Mouse (Mus musculus) hematopoietic stem cell, adult 5-6 weeks (primary cell): ENCODE results near the gene Acvrl1. TPM values are rescaled to one million over a fixed set of nuclear protein-coding genes. Genes with fewer than 3 reads are reported as not detected.
A peak's percentile ranks its signal among the peaks of the same experiment; 100 is the strongest.

Experiments
- ATAC-seq, 2 experiments: fragments of 125-278 bp in 1 of 2; replicated peaks in 1 of 2; 2 replicates each; pipeline ENCODE4 v1.8.0; 2016 to 2017; ENCODE audit warnings: inconsistent platforms in 2 of 2, mild to moderate bottlenecking in 2 of 2, moderate number of reproducible peaks in 2 of 2, low read depth in 1 of 2, moderate TSS enrichment in 1 of 2; ENCODE audit not compliant: low FRiP score in 2 of 2, poor library complexity in 2 of 2, severe bottlenecking in 2 of 2, insufficient read depth in 1 of 2, low TSS enrichment in 1 of 2
- total RNA-seq: library from RNA; stranded (forward); fragments of 172-1452, 232-1000 nt; gene quantifications from 2 replicates; pipeline ENCODE4 v1.2.3, GENCODE M21; 2017

Gene Acvrl1
- total RNA-seq, 1 experiment from 2014 or later = 2.0 TPM

GRCm38 (mm10) chr15:101151409-101152261 lies 23.3 kb downstream of the Acvrl1 start:
- ATAC-seq = no peak

DNA sequence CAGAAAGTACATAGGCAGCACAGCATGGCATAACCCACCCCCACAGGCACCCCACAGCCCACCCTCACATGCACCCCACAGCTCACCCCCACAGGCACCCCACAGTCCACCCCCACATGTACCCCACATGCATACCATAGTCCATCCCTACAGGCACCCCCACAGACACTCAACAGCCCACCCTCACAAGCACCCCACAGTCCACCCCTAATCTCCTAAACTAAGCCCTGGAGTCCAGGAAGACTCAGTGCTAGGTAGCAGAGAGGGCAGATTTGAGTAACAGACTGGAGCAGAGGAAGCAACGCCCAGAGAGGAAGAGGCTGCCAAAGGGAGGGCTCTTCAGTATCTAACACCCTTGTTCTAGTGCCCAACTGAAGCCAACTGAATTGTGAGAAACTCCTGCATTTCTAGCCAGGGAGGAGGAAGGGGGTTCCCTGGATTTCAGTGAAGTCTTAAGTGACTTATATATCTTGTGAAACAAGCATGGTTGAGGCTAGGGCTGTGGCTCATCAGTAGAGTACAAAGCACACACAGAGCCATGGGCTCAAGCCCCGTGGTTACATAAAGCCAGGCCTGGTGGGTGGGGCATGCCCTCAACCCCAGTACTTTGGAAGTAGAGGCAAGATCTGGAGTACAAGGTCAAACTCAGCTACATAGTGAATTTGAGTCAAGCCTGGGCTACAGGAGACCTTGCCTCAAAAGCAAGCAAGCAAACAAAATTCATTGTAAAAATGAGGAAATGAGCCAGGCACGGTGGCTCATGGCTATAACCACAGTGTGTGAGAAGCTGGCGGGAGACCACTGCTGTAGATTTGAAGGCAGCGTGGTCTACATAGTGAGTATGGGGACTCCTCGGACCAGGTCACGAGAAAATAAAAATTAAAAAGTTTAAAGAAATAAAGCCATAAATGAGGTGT lies 26.6 kb downstream of the Acvrl1 start:
- peak; percentile 62 to 65 for ATAC-seq

- ATAC-seq = no peak
These were observed 31.8 kb downstream of the Acvrl1 start for GRCm38 (mm10) chr15:101160128-101160527.

DNA sequence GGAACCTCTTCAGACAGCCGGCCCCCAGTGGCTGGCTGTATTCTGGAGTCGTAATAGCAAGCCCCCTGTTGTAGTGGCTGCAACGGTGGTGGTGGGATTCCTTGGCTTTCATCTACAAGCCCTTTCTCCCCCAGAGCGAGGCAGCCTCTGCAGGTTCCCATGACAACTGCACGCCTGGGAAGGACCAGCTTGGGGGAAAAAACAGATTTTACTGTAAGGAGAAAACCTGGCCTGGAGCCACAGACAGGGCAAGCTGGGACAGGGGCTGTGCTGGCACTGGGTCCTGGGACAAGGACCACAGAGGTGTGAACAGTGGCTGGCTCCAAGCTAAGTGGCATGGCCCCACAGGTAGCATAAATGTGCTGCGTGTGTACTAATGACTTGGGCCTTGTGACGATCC lies 32.3 kb downstream of the Acvrl1 start:
- no peak for ATAC-seq

GRCm38 (mm10) chr15:101161534-101161933 lies 33.2 kb downstream of the Acvrl1 start:
- no peak for ATAC-seq

- no peak for ATAC-seq
These were observed 34.7 kb downstream of the Acvrl1 start for GRCm38 (mm10) chr15:101163056-101163458.

- no peak for ATAC-seq
These were observed 35.5 kb downstream of the Acvrl1 start for GRCm38 (mm10) chr15:101163854-101164253.

GRCm38 (mm10) chr15:101164291-101164690 lies 36.0 kb downstream of the Acvrl1 start:
- no peak for ATAC-seq

- no peak for ATAC-seq
These were observed 37.5 kb downstream of the Acvrl1 start for GRCm38 (mm10) chr15:101165658-101166437.

GRCm38 (mm10) chr15:101167553-101167952 lies 39.2 kb downstream of the Acvrl1 start:
- ATAC-seq = no peak

GRCm38 (mm10) chr15:101169910-101170309 lies 41.6 kb downstream of the Acvrl1 start:
- no peak for ATAC-seq

DNA sequence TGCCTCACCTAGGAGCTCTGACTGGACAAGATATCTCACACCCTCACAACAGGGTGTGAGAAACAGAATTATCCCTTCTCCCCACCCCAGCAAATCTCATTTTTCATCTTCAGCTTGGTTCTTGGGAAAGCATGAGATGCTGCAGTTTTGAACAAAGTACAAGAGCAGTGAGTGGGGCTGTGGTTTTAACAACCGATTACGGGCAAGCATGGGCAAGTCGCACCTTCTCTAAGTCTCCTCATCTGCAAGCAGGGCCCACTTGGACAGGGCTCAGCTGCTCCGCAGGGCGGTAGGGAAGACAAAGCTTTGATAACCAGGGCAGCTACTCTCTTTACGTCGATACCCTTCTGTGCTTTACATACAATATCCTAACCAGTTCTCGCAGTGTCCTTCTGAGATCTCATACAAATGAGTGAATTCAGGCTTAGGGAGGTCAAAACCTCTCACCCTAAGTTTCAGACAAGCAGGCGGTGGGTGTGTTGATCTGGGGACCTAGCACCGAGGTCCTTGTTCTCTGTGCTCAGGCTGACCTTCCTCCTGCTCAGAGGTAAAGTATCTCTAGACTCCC lies 42.2 kb downstream of the Acvrl1 start:
- no peak for ATAC-seq

DNA sequence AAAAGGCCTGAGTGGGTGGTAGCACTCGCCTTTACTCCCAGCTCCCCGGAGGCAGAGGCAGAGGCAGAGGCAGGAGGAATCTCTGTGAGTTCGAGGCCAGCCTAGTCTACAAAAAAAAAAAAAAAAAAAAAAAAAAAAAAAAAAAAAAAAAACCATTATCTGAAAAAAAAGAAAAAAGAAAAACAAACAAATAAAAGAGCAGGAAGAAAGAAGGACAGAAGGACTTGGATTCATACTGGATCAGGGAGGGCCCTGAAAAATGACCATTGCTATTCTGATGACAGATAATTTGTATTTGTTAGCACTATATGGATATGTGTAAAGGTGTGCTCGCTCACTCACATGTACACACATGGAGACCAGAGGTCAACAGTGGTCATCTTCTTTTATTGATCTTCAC lies 43.0 kb downstream of the Acvrl1 start:
- no peak for ATAC-seq

GRCm38 (mm10) chr15:101172016-101172415 lies 43.7 kb downstream of the Acvrl1 start:
- ATAC-seq = no peak

GRCm38 (mm10) chr15:101173421-101174211 lies 45.3 kb downstream of the Acvrl1 start, which contains the start of gene Acvr1b:
TSS of gene Acvr1b (plus strand) at chr15:101174067.
- peak; percentile 87 to 88 for ATAC-seq

DNA sequence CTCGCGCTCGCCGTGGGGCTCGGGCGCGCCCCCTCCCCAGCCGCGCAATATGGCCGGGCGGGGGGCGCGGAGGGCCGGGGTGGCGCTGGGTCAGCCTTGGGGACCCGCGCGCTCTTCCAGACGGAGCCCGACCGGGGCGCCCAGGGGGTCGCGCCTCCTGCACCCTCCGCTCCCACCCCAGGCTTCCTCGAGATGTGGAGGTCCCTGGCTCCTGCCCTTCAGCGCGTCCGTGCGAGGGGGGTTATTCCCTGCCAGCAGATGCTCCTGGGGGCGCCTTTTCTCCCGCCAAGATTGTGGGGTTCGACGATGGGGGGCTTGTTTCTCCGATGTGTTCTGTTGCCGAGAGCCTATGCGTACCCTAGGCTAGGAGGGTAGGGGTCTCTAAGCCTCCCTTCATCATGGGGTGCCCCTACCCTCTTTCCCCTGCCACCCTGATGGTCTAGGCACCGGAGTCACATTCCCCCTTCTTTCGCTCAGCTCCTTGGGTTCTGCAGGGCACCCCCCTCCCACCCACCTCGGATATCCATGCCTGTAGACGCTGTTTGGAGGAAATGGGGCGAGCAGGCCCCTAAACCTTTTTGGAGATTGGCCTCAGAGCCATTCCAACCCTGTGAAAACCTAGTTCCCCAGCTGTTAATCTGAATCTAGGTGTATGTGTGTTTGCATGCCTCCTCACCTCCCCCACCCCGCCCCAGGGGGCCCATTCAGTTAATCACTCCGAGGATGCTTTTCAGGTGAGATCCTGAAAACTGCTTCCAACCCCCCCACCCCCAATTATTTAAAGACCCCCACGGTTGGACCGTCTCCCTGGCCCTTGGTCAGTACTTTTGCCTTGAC lies 46.2 kb downstream of the Acvrl1 start:
- ATAC-seq = no peak
